In genomic region chr1:73072237-73072904, GRCm38 (mm10) we compare ENCODE assay signal across 21 mouse cellular contexts. TPM values are rescaled to one million over a fixed set of nuclear protein-coding genes. Genes with fewer than 3 reads are reported as not detected.
DNase-seq lines count a peak whose midpoint lies in the region; ATAC-seq and TF ChIP-seq lines count a peak whose summit lies in the region.
"Had no signal": no experiment of that assay in that cellular context is flagged by ENCODE, and none has a peak within 500 bp of the region (broad histone marks: within the 10 kb centered on the region; RNA-seq: fewer than 3 reads in every experiment).

No protein-coding gene starts in this region.

- H3K27me3 ChIP-seq in embryonic facial prominence, embryonic 10.5 days (replicated peaks; ENCODE audit: low read depth, poor library complexity, severe bottlenecking), result no peaks in the 10 kb centered on the region
- no peaks in the 10 kb centered on the region for H3K27me3 ChIP-seq in intestine, embryonic 15.5 days (replicated peaks)
- no peaks in the 10 kb centered on the region for H3K27me3 ChIP-seq in liver, embryonic 14.5 days (ENCODE audit: control insufficient read depth, insufficient read depth, low read length)
- H3K27me3 ChIP-seq: embryonic facial prominence, embryonic 13.5 days; forebrain, embryonic 15.5 days had no signal

- TF ChIP-seq EP300 in liver, embryonic 14.5 days (IDR thresholded peaks at IDR 0.05; ENCODE audit: low read depth), result peak; percentile 98

- TF ChIP-seq CTCF in liver, embryonic 14.5 days (IDR thresholded peaks at IDR 0.05; ENCODE audit: low read depth), result no peak

- DNase-seq in c-Kit-positive CD71-positive TER-119-negative erythroid progenitor cells, embryonic 14.5 days (ENCODE audit: low read depth), result peak; percentile 22
- DNase-seq in embryonic facial prominence, embryonic 10.5 days (ENCODE audit: low spot score), result no peak
- peak; percentile 75 to 79 (median 78) for DNase-seq in liver, embryonic 14.5 days (ENCODE audit: low read depth in 3 of 3, low spot score in 3 of 3)
- DNase-seq in cerebellum, adult 18-20 months, result no peak
- no peak for DNase-seq in adrenal gland, adult 2 months
- DNase-seq: cerebellum, postnatal 14 days; gastrocnemius, postnatal 25 days; kidney, postnatal 10 days; layer of hippocampus, adult 9-11 months; thymus, postnatal 25 days had no signal

- H3K4me3 ChIP-seq in embryonic facial prominence, embryonic 10.5 days, result no peak overlapping the region
- no peak overlapping the region for H3K4me3 ChIP-seq in intestine, embryonic 15.5 days (replicated peaks)
- no peak overlapping the region for H3K4me3 ChIP-seq in liver, embryonic 14.5 days (ENCODE audit: insufficient read depth in 1 of 2, low read depth in 2 of 2, low read length in 2 of 2)
- H3K4me3 ChIP-seq: embryonic facial prominence, embryonic 13.5 days; forebrain, embryonic 15.5 days; midbrain, embryonic 10.5 days had no signal

- H3K4me2 ChIP-seq in intestine, embryonic 15.5 days (replicated peaks), result no peak overlapping the region
- H3K4me2 ChIP-seq in liver, embryonic 14.5 days (ENCODE audit: low read depth), result peak overlapping the region; percentile 67
- H3K4me2 ChIP-seq: embryonic facial prominence, embryonic 13.5 days; forebrain, embryonic 15.5 days had no signal

- no peaks in the 10 kb centered on the region for H3K9me3 ChIP-seq in embryonic facial prominence, embryonic 10.5 days
- H3K9me3 ChIP-seq in intestine, embryonic 15.5 days, result no peaks in the 10 kb centered on the region
- no peaks in the 10 kb centered on the region for H3K9me3 ChIP-seq in liver, embryonic 14.5 days (ENCODE audit: control insufficient read depth, low read length)
- H3K9me3 ChIP-seq: embryonic facial prominence, embryonic 13.5 days; forebrain, embryonic 15.5 days; midbrain, embryonic 10.5 days had no signal

- H3K9ac ChIP-seq in intestine, embryonic 15.5 days, result no peak overlapping the region
- peak overlapping the region; percentile 63 for H3K9ac ChIP-seq in liver, embryonic 14.5 days (replicated peaks)
- H3K9ac ChIP-seq: embryonic facial prominence, embryonic 13.5 days; forebrain, embryonic 15.5 days had no signal

- ATAC-seq in intestine, embryonic 15.5 days, result peak; percentile 53; the same call in 1 of the 2 replicates
- ATAC-seq in liver, embryonic 14.5 days (ENCODE audit: insufficient read depth), result peak; percentile 99
- ATAC-seq in CD4-positive, CD25-positive, alpha-beta regulatory T cell, adult 4 months, result no peak
- ATAC-seq: forebrain, embryonic 15.5 days; inflammation-experienced regulatory T-cells, adult 6 months had no signal

- peaks cover 18% of the 10 kb centered on the region for H3K4me1 ChIP-seq in embryonic facial prominence, embryonic 10.5 days
- no peaks in the 10 kb centered on the region for H3K4me1 ChIP-seq in intestine, embryonic 15.5 days (replicated peaks)
- peaks cover 35 to 45% of the 10 kb centered on the region in 2 experiments for H3K4me1 ChIP-seq in liver, embryonic 14.5 days (replicated peaks; ENCODE audit: control insufficient read depth in 2 of 2, insufficient read depth in 2 of 2, low read length in 1 of 2)
- H3K4me1 ChIP-seq: forebrain, embryonic 15.5 days; midbrain, embryonic 10.5 days had no signal

- H3K36me3 ChIP-seq in embryonic facial prominence, embryonic 10.5 days (replicated peaks), result no peaks in the 10 kb centered on the region
- no peaks in the 10 kb centered on the region for H3K36me3 ChIP-seq in intestine, embryonic 15.5 days
- no peaks in the 10 kb centered on the region for H3K36me3 ChIP-seq in liver, embryonic 14.5 days (replicated peaks; ENCODE audit: control insufficient read depth, insufficient read depth, low read depth)
- H3K36me3 ChIP-seq: embryonic facial prominence, embryonic 13.5 days; forebrain, embryonic 15.5 days; midbrain, embryonic 10.5 days had no signal

- WGBS in embryonic facial prominence, embryonic 10.5 days, result 80% methylated on average over 5 of the region's 5 CpGs
- WGBS in intestine, embryonic 15.5 days, result 44% methylated on average over 5 of the region's 5 CpGs
- WGBS in liver, embryonic 14.5 days (ENCODE audit: insufficient replicate concordance), result 11% methylated on average over 5 of the region's 5 CpGs

- 0 out of 2 replicates have a peak overlapping the region, but pooled peaks have one; percentile 24 for H3K27ac ChIP-seq in embryonic facial prominence, embryonic 10.5 days (replicated peaks)
- no peak overlapping the region for H3K27ac ChIP-seq in intestine, embryonic 15.5 days
- H3K27ac ChIP-seq in liver, embryonic 14.5 days, result peak overlapping the region; percentile 90
- H3K27ac ChIP-seq: embryonic facial prominence, embryonic 13.5 days; forebrain, embryonic 15.5 days; midbrain, embryonic 10.5 days had no signal

RNA-seq across cellular contexts. Expression of gene Tnp1, which starts 56.7 kb away (rescaled TPM):
- polyA plus RNA-seq in embryonic facial prominence, embryonic 10.5 days (2016; fragmentation: Nextera tagmentation; extraction: Ambion mirVana), result not detected in 2 replicates
- not detected in 2 replicates for polyA plus RNA-seq in intestine, embryonic 15.5 days (2015; fragmentation: Nextera tagmentation; extraction: Ambion mirVana)
- polyA plus RNA-seq in liver, embryonic 14.5 days (2012; rRNA removed), result not detected in 2 replicates
- not detected in 2 replicates for polyA plus RNA-seq in liver, embryonic 14.5 days (2014; fragmentation: Nextera tagmentation; extraction: Ambion mirVana)
- polyA plus RNA-seq in CD4-positive, CD25-positive, alpha-beta regulatory T cell, adult 4 months (2017; shearing (Covaris generic)), result not detected
- total RNA-seq in adrenal gland, adult 2 months (2021), result not detected
- polyA plus RNA-seq in adrenal gland, adult 2 months (2012; rRNA removed), result not detected in 2 replicates
- total RNA-seq: CH12.LX; gastrocnemius, postnatal 25 days; heart, postnatal 14 days; left cerebral cortex, postnatal 14 days had no signal
- polyA plus RNA-seq: brain, embryonic 14.5 days; embryonic facial prominence, embryonic 13.5 days; forebrain, embryonic 15.5 days; inflammation-experienced regulatory T-cells, adult 6 months; lung, embryonic 16.5 days; midbrain, embryonic 10.5 days had no signal

Comparison
In these comparisons a context has a peak if more than half of its experiments do, and no peak if none do; other contexts are left out.
1. DNase-seq: peak in c-Kit-positive CD71-positive TER-119-negative erythroid progenitor cells, embryonic 14.5 days (single experiment) and liver, embryonic 14.5 days (3 of 3); none in embryonic facial prominence, embryonic 10.5 days (single experiment), cerebellum, adult 18-20 months (0 of 2) and adrenal gland, adult 2 months (single experiment).